Mouse (Mus musculus) cortical plate, adult 2 months (tissue): ENCODE measurements around the gene Prdm16. TPM values are rescaled to one million over a fixed set of nuclear protein-coding genes. Genes with fewer than 3 reads are reported as not detected.

Source experiments
- H3K27ac ChIP-seq: fragments of 200-500 bp; 2 replicates; pipeline ENCODE4 v1.5.1; 2012; ENCODE audit warnings: low read length, control low read depth, inconsistent platforms; ENCODE audit not compliant: insufficient read depth
- H3K4me1 ChIP-seq: fragments of 200-500 bp; 2 replicates; pipeline ENCODE4 v1.6.1; 2011; ENCODE audit warnings: low read length; ENCODE audit not compliant: control insufficient read depth, insufficient read depth
- H3K4me3 ChIP-seq: fragments of 200-500 bp; 2 replicates; pipeline ENCODE4 v1.5.1; 2011; ENCODE audit warnings: mild to moderate bottlenecking, low read length, control low read depth; ENCODE audit not compliant: insufficient read depth
- CTCF ChIP-seq: fragments of 200-500 bp; IDR thresholded peaks from 2 replicates; pipeline ENCODE4 v1.5.1; 2011; ENCODE audit warnings: mild to moderate bottlenecking, control low read depth, low read length; ENCODE audit not compliant: insufficient read depth; ENCODE audit errors: extremely low read depth
- POLR2A ChIP-seq: fragments of 200-500 bp; IDR thresholded peaks from 2 replicates; pipeline ENCODE4 v1.6.1; 2011; ENCODE audit warnings: mild to moderate bottlenecking, low read length, control low read depth; ENCODE audit not compliant: insufficient read depth; ENCODE audit errors: extremely low read depth
- polyA plus RNA-seq: library from polyadenylated mRNA; depleted of rRNA; stranded (reverse); fragments of >200 nt; gene quantifications from 2 replicates; pipeline ENCODE4 v1.2.3, GENCODE M21; 2012

The Prdm16 gene
- polyA plus RNA-seq, 1 experiment: 5.4 TPM

DNA sequence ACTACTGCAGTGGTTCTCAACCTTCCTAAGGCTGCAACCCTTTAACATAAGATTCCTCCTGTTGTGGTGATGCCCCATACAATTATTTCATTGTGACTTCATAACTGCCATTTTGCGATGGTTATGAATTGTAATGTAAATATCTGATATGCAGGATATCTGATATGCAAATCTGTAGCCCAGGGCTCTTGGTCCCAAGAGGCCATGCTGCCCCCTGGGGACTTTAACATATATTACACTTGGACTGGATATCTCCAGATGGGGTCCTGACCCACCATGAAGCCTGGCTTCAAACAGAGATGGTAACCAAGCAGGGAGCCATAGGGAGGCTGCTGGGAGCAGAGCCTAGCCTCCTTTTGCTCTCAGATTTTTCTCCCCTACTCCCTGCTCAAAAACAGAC is 244.0 kb downstream of the Prdm16 start:
- H3K4me1 ChIP-seq: no peaks in the 10 kb centered on the region
- TF ChIP-seq POLR2A (no peak), CTCF (no peak)
- no peak overlapping the region for H3K4me3 ChIP-seq
- H3K27ac ChIP-seq: no peak overlapping the region

DNA sequence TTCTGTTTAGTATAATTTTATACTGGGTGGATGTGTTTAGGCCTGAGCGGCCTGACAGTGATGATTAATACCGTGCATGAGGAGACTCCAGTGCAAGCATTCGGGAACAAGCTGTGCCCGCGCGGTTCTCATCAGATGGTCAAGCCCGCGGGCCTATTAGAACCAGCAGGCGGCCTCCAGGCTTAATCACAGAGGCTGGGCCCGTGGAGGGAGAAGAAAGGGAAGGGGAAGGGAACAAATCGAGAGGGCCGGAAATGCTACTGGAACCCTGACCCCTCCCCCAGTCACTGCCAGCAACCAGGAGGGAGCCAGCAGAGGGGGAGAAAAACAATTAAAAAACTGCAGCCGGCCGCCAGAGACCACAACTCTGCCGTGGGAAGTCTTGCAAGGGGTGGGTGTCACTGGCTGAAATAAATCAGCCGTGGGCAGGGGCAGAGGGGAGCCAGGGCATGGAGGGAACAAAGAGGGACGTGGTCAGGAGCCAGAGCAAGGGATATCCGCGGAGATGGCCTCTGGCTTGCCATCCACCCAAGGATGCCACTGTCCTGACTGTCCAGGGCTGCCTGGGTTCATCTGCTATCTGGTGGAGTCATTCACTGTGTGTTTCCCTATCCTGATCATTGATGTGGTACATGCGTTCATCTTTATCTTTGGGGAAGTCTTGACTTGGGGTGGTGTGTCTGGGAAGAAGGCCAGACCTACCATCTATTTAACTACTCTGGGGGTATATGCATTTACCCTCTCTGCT is 246.2 kb downstream of the Prdm16 start:
- Histone ChIP-seq H3K4me3 (no peak overlapping the region), H3K27ac (0 out of 2 replicates have a peak overlapping the region, but pooled peaks have one; percentile 18), H3K4me1 (no peaks in the 10 kb centered on the region)
- TF ChIP-seq CTCF (no peak), POLR2A (no peak)

DNA sequence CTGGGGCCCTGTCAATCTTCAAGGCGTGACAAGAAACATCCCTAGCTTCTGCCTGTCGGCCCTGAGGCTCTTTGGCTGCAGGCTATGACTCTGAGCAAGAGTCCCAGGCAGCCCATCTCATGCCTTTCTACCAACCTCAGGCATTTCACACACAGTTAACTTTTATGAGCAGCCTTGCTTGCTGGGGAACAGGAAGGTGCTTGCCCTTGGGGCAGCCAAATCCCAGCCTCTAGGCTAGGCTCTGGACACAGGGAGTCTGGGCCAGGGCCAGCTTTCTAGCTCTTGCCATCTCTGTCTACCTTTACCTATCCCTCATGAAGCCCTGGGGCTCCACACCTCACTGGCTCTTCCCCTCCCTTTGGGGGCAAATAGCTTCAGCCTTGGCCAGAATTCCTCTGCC is 247.0 kb downstream of the Prdm16 start:
- Histone ChIP-seq H3K27ac (no peak overlapping the region), H3K4me3 (no peak overlapping the region), H3K4me1 (no peaks in the 10 kb centered on the region)
- TF ChIP-seq POLR2A (no peak), CTCF (no peak)

- Histone ChIP-seq H3K4me1 (no peaks in the 10 kb centered on the region), H3K27ac (no peak overlapping the region)
- TF ChIP-seq POLR2A: no peak
- no peak for TF ChIP-seq CTCF
These were observed 249.9 kb downstream of the Prdm16 start for GRCm38 (mm10) chr4:154386810-154387209.

GRCm38 (mm10) chr4:154385918-154386317 is 250.8 kb downstream of the Prdm16 start:
- TF ChIP-seq POLR2A (no peak), CTCF (no peak)
- Histone ChIP-seq H3K4me1 (no peaks in the 10 kb centered on the region), H3K4me3 (no peak overlapping the region), H3K27ac (no peak overlapping the region)

More at GRCm38 (mm10) chr4:154386810-154387209, 249.9 kb downstream of the Prdm16 start:
- H3K4me3 ChIP-seq: no peak overlapping the region

- TF ChIP-seq CTCF (no peak), POLR2A (no peak)
- H3K27ac ChIP-seq: no peak overlapping the region
- H3K4me1 ChIP-seq: no peaks in the 10 kb centered on the region
- H3K4me3 ChIP-seq: no peak overlapping the region
These were observed 251.5 kb downstream of the Prdm16 start for GRCm38 (mm10) chr4:154385208-154385607.

DNA sequence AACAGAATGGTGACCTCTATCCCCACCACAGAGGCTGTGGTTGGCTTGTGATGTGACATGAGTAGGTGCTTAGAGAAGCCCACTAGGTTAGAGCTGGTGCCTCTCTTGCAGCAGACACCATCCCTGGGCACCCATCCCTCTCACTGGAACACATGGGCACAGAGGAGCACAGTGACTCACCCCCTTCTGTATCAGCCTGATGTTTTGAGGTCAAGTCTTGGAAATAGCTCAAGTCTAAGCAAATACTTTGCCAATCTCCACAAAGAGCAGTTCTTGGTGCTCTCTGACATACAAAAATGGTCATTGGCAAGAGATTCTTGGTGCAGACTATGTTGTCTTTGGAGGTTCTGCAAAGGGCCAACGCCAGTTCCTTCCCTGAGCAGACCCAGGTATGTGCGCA is 257.8 kb downstream of the Prdm16 start:
- no peak for TF ChIP-seq CTCF
- no peak for TF ChIP-seq POLR2A
- H3K27ac ChIP-seq: no peak overlapping the region
- H3K4me1 ChIP-seq: no peaks in the 10 kb centered on the region
- no peak overlapping the region for H3K4me3 ChIP-seq

DNA sequence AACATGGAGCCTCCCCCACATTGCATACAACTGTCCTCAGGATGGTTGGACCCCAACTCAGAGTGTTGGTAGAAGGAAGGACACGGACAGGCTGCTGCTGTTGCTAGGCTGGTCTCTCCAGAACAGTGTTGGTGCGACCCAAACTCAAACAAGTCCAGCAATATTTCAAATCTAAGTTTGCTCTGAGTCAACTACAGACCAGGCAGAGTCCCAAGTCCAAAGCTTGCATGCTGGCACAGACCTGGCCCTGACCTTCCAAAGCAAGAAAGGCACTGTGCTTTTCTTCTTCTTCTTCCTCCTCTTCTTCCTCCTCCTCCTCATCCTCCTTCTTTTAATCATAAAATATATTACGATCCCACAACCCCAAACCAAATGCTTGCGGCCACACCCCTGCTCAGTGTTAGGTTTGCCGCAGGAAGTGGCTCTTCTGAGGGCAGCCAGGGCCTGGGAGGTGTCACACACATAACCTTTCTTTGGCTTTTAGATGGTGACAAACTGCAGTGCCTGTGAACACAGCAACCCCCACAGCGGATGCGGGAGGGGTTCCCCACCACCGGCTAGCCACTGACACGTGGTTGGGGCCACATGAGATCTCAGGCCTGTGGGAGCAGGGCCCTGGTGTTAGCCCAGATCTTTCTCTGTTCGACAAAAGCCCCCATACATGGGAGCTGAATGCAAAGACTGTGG is 260.6 kb downstream of the Prdm16 start:
- Histone ChIP-seq H3K27ac (no peak overlapping the region), H3K4me1 (no peaks in the 10 kb centered on the region), H3K4me3 (no peak overlapping the region)
- TF ChIP-seq POLR2A: no peak
- no peak for TF ChIP-seq CTCF

- Histone ChIP-seq H3K4me1 (no peaks in the 10 kb centered on the region), H3K4me3 (no peak overlapping the region), H3K27ac (no peak overlapping the region)
- TF ChIP-seq POLR2A: no peak
- no peak for TF ChIP-seq CTCF
These were observed 265.0 kb downstream of the Prdm16 start for GRCm38 (mm10) chr4:154371542-154372247.
